Mouse (Mus musculus) 416B (cell line): Measurements from ENCODE around the gene Rspry1.

Experiments
- DNase-seq: peaks from one replicate; pipeline ENCODE4 v3.0.0; 2011; ENCODE audit warnings: low read depth

Gene Rspry1

DNA sequence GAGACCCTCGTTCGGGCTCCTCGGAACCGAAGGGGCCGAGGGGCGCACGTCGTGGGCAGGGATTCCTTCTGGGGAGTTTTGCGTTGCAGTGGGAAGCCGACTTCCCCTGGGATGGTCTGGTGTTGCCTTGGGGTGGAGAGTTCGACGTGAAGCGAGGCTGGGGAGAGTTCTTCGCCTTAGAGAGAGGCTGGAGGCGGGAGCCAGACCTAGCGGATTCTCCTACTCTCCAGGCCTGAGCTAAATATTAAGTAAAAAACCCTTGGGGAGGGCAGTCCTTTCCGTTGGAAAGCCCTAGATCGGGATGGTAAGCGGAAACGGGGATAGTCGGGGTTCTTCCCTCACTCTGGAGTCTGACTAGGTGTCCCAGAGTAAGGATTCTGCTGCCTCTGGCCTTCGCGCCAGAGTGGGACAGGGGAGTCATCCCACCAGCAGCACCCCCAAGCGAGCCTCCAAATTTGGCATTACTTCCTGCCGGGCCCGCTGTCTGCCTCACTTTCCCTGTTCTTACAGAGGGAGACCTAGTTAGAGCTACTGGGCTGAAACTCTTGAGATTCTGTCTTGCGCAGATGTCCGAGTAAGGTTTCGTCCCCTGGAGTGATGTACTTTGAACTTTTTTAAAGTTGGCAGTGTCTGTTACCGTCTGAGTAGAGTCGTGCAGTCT, 864 bp downstream of the Rspry1 start:
- DNase-seq, result peak; percentile 45

DNA sequence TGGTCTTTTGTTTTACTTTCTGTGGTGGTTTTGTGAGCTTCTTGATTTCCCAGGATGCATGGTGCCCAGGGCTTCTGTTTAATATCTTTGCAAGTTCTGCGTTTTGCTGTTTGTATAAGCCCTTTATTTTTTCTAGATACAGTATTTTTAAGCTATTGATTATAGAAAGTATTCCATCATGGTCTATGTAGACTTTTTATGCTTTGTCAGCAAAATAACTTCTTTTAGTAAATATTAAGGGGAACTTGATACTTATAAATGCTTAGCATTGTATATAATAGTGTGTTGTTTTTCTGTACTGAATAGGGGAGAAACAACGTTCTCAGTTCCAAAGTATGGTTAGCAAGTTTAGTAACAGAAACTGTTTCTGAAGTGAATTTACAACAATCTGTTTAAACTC, 2.3 kb downstream of the Rspry1 start:
- DNase-seq, result no peak

DNA sequence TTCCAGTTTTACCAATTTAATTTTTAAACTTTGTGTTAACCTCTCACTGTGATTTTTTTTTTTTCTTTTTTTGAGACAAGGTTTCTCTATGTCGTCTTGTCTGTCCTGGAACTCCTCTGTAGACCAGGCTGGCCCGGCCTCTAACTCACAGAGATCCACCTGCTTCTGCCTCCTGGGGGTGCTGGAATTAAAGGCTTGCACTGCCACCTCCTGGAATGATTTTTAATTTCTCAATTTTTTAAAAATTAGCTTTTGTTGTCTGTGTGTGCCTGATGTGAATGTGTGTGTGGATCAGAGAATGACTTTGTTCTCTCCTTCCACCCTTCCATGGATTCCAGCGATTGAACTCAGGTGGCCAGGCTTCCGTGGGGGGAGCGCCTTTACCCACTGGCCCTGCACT, 5.3 kb downstream of the Rspry1 start:
- no peak for DNase-seq

DNA sequence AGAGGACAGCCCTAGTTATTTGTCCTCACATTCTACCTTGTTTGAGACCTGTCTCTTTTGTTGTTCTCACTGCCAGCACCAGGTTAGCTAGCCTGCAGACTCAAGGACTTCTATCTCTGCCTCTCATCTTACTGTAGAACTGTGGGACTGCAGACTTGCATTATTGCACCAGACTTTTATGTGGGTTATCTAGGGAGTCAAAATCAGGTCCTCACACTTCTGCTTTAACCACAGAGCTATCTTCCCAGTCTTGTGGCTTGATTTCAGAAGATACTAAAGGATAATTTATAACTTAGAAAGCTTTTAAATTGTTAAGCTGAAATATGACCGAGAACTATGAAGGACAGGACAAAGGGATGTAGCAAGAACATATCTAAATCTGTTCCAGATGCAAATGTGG, 23.1 kb downstream of the Rspry1 start:
- DNase-seq, result peak; percentile 21

DNA sequence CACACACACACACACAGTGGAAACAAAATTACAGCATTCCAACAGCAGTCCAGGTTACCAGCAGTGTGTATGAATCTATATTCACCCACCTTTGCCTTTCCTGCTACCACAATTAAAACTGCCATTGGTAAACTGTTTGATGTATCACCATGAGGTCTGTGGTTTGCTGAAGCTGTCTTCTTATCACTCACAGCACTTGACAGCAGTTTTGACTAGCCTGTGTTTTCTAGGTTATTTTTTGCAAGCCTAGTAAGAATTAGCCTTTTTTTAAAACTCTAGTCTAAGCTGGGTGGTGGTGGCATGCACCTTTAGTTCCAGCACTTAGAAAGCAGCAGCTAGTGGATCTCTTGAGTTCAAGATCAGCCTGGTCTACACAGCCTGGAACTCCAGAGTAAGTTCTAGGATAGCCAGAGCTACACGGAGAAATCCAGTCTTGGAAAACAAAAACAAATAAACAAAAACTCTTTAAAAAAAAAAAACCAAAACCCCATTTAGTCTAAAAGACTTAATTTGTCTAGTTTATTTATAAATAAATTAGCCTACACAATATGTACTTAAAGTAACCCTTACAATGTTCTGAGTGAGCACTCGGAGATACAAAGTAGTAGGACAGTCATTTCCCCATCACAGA, 31.9 kb downstream of the Rspry1 start:
- DNase-seq, result peak; percentile 52

DNA sequence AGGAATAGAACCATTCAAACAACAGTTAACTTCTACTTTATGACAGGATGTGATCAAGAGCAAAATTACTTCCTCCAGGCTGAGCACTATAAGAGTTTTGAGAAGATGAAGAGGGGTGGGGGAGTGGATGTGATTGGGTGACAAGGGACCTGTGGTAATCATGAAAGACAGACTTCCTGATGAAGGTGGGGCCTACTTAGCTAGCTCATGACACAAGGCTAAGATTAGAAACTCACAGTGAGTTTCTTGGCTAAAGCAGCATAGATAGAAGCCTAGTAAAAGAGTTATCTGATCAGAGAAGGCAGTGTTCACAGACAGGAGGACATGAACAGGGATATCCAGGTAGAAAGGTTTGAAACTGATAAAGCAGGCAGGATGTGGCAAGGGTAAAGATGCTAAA, 32.5 kb downstream of the Rspry1 start:
- DNase-seq, result peak; percentile 99

DNA sequence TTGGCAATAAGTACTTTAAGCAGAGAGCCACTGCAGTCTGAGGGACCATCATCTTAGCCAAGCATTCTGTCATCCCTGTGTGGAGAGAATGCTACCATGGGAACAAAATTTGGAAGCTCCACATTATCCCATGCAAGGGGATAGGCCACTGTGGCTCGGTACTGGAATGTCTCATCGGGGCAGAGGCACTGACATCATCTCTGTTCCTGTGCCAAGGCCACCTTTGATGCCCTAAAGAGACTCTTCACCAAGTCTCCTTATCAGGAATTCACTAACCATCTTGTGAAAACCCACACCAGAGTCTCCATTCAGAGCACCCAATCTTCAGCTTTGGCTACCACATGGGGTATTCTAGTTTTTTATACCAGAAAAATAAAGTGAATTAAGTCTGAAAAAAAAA, 39.4 kb downstream of the Rspry1 start:
- DNase-seq, result no peak

DNA sequence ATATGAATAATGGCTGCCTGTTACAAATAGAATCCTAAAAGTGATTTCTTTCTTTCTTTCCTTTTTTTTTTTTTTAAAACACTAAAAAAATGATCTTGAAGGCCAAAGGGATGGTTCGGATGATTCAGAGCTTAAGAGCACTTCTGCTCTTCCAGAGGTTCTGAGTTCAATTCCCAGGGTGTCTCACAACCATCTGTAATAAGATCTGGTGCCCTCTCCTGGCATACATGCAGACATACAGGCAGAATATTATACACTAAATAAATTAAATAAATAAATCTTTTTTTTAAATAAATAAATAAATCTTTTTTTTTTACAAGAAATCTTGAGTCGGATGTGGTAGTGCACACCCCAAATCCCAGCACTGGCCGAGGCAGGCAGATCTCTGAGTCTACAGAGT, 40.2 kb downstream of the Rspry1 start:
- peak; percentile 60 for DNase-seq

DNA sequence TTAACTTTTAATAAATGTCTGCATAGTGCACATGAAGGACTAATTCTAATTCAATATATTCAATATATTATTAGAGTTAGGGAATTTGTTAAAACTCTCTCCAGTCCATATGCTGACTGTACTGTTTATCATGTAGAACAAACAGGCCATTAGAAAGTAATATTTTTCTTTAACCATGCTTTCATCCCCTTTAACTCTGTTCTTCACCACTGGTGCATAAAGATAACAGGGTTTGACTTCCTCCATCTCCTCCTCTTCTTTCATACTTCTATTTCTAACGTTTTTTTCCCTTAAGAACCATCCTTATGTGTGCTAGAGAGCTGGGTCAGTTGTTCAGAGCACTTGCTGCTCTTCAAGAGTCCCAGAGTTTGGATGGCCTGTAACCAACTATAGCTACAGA, 43.5 kb downstream of the Rspry1 start:
- DNase-seq, result no peak

DNA sequence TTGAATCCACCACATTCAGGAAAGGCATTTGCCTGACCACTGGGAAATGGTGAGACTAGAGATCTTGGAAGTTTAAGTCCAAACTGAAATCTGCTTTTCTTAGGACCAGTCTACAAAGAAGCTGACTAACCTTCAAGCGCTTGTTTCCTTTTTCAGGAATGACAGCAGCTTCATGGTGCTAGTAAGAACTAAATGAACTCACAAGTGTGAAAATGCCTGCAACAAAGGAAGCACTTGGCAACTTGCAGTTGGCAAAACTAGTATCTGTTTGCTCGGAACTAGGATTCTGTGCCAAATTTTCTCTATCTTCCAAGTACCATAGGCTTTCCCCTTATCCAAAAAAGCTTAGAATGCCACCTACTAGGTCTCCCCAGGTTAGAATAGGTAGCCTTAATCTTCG, 44.4 kb downstream of the Rspry1 start:
- no peak for DNase-seq

DNA sequence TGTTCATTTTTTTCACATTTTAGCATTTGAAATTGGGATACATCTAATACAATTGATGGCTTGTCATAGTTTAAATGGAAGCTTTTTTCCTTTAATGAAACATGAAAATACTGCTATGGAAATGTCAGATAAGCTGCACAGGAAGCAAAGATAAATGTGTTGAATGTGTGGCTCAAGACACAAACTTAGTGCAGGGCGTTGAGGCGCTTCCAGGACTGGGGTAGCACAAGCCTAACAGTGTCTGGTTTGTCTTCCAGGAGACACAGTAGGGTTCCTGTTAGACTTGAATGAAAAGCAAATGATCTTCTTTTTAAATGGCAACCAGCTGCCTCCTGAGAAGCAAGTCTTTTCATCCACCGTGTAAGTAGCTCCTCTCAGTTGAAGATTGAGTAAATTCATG, 47.8 kb downstream of the Rspry1 start:
- no peak for DNase-seq

DNA sequence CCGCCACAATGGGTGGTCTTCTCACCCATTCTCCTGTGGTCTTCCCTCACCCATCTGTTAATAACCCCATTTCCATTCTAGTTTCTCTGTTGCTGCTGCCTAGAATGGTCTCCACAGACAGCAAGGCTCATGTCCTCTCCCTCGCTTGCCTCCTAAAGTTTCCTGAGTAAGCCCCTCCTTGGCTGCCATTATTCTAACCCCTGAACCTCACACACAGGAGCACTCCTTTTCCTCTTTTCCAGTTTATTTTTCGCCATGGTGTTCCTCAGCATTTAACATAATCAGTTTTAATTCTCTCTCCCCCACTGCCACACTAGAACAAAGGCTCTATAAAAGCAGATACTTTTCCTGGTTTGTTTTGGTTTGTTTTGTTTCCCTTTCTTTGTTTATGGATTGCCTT, 51.2 kb downstream of the Rspry1 start:
- DNase-seq, result no peak

DNA sequence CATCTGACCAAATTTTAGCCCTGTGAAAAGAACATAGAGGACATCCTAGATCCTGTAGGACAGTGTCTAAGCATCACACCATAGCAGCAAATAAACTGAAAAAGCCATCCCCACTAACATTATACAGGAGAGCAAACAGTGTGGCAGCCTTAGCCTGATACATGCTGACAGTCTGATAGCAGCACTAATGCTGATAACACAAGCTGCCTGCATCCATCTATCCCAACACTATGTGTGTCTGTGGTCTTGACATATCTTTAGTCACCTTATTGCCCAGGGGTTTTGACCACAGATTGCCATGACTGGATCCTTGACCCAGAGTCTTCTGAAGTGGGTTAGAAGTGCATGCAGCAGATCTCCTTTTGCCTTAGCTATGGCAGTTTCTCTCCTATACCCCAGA, 53.3 kb downstream of the Rspry1 start:
- DNase-seq, result no peak

DNA sequence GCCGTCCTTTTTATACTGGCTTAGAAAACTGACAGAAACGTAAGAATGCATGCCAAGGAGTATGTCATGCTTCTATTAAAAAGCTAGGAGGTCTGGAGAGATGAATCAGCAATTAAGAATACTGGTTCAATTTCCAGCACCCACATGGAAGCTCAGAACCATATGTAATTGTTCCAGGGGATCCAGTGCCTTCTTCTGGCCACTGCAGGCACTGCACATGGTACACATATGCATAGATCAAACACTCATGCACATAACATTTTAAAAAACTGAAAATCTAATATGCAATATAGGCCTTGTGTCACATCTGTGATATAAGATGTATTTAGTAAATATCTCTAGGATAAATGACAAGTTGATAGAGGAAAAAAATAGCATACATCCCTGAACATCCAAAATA, 56.3 kb downstream of the Rspry1 start:
- DNase-seq, result peak; percentile 33

DNA sequence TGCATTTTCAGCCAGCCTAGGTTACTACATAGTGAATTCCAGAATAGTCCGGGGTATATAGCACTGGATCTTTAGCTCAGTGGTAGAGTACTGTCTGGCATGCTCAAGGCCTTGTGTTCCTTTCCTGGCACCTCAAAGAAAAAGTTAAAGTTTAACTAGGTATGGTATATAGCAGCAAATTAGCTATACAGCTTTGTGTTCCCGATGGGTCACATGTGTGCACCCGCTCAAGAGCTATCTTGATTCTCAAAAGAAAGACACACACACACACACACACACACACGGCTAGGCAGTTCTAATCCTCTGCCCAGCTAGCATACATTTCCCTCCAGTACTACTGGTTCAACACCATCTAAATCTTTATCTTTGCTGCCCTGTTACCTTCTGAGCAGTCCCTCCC, 58.7 kb downstream of the Rspry1 start:
- DNase-seq, result no peak

DNA sequence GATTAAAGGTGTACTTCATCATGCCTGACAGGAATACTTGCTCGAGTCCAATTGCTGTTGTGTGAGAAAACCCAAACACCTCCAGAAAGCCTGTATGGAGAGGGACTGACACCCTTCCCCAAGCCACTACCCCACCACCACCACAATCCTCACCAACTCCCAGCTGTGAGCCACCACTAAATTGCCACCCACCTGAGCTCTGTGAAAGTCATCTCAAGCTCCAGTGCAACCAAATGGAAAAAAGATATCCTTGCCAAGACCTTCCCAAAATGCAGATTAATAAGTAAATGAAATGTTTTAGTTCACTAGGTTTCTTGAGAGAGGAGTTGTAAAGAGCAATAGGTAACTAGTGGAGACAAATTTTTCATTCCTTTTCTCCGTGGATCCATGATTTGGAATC, 63.0 kb downstream of the Rspry1 start:
- DNase-seq, result no peak

DNA sequence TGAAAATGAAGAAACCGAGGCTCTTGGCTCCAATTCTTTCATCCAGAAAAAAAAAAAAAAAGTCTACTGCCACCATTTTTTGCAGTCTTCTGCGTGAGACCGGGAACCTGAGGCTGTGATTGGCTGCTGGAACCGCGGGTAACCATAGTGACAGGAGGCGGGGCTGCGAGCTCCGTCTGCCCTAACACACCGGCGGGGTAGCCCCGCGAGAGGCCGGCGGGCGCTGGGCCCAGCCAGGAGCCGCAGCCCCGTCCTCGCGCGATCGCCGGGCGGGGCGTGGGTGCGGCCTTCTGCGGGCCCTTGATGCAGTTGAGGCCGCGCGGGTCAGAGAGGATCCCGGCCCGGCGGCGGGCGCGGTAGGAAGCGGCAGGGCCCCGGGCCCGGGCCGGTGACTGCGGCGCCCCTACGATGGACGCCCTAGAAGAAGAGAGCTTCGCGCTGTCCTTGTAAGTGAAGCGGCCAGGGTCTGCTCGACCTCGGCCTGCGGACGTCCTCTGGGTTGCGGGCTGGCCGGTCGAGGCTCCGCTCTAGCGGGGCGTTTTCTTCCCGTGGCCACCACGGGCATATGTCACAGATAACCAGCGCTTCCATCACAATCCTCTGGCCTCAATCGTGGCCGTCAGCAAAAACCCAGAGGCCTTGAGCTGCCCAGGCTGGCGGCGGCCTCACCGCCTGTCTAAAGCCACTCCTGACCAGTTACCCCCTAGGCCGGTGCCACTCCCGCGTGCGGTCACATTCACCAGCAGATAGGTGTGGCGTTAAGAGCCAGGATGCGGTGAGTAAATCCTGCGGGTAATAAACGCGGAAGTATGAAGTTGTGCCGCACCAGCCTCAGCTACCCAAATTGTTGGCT, 64.9 kb downstream of the Rspry1 start, which contains the start of gene Arl2bp:
TSS of gene Arl2bp (plus strand) at position 145 of the 853 bp plus-strand sequence.
- peak; percentile 95 for DNase-seq

DNA sequence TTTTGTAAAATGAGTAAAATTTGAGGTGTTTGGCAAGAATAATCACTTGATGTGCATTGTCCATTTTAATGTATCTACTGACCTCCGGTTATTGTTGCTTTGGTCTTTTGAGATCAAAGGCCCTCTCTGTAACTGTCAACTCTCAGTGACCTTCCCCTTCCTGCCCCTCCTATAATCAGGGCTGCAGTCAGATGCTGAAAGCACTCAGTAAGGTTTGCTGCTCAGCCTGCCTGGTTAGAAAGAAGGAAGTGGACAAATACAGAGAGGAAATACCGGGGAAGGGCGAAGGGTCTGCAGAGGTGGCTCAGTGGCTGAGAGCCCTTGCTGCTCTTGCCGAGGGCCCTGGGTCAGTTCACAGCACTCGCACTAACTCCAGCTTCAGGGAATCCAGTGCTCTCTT, 72.6 kb downstream of the Rspry1 start:
- DNase-seq, result peak; percentile 24

DNA sequence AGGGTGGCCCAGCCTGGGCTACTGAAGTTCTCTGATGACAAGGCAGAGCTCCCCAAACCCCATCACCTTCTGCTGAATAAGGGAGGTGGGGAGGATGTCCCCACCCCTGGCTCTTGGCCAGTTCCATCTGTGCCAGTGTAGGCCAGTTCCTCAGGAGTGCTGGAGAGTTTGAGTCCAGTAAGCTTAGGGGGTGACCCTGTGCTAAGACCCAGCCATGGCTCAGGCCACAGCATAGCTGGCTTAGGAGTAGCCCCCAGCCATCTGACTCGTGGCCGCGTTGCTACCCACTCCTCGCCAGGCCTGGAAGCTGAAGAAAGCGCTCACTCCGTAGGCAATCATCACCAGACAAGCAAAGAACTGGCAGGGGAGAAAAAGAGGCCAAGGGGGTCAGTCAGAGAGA, 74.2 kb downstream of the Rspry1 start:
- DNase-seq, result no peak

DNA sequence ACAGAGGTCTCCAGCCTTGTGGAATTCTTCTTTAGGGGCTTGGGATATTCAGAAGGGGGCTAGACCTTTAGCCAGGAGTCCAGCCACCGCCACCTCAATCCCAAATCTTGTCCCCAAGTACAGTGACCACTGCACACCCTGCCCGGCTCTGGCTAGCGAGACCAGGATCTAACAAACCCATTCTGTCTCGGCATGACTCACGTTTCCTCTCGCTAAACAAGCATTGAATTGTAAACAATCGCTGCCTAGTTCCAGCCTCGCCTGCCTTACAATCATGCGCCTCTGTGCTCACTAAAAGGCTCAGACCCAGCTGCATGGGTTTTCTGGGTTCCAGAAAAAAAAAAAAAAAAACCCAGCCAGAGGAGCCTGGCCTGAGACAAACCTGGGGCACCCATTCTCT, 76.8 kb downstream of the Rspry1 start:
- DNase-seq, result peak; percentile 64

DNA sequence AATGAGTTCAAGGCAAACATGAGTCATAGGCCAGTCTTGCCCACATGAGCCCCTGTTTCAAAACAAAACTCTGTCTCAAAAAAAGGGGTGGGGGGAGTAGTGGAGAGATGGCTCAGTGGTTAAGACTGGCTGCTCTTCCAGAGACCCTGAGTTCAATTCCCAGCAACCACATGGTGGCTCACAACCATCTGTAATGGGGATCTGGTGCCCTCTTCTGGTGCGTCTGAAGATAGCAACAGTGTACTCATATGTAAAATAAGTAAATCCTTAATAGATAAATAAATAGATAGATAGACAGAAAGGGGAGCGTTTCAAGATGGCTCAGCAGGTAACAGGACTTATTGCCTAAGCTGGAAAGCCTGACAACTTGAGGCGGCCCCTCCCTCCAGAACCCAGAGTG, 78.7 kb downstream of the Rspry1 start:
- DNase-seq, result peak; percentile 35

DNA sequence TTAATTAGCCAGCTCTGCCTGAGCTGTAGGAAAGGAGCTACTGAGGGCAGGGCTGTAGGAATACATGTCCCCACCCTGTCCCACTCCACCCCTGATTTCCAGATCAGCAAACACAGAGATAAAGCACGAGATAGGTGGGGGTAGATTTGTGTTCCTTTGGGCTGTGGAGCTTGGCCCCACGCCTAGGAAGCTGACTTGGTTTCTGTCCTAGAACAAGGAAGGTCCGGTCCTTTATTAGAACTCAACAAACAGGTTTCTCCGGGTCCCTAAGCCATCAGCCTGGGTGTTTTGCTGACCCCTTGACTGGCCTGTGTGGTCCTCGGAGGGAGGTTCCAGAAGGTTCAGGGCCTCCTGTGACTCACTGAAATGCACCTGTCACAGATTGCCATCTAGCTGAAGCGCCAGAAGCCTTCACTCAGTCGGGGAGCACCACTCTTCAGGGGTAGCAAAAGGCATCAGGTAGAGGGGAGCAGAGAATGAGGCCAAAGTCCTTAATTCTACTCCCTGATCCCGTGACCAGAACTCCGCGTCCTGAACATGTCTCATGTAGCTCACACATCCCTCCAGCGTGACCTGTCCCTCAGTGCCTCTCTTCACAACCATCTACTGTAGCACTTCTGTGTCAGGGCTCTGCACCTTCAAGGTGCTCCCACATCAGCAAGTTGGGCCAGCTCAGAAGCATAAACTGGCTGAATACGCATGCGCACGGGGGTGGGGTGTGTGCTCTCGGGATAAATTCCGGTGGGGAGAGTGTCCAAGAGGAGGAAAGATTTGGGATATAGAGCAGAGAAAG, 81.2 kb downstream of the Rspry1 start:
- DNase-seq, result no peak
